Mouse (Mus musculus): ENCODE measurements around the gene Scimp.

Scimp gene

DNA sequence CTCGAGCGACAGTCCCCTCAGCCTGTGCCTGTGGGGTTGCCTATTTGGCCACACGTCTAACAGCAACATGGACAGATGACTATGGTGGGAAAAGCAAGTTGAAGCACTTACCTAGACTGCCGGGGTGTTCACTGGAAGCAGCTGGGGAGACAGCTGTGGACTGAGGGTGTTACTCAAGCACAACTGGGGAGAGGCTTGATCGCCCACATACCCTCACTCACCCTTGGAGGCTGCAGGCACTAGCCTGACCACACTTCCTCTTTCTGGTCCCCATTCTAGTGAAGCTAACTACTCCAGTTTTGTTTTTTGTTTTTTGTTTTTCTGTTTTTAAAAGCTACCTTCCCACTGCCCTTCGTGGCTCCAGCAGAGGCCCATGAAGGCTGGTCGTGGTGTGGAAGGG is at the start of gene Scimp:
Gene Scimp, minus strand, starts transcription at position 222 of the 400 bp plus-strand sequence.
- in situ Hi-C loops (cut with MboI; ENCODE audit: unreplicated experiment in 2 of 2), result loop anchor here (5.0 kb wide), 1 partner anchor 35 kb away; no protein-coding TSS in a partner anchor

DNA sequence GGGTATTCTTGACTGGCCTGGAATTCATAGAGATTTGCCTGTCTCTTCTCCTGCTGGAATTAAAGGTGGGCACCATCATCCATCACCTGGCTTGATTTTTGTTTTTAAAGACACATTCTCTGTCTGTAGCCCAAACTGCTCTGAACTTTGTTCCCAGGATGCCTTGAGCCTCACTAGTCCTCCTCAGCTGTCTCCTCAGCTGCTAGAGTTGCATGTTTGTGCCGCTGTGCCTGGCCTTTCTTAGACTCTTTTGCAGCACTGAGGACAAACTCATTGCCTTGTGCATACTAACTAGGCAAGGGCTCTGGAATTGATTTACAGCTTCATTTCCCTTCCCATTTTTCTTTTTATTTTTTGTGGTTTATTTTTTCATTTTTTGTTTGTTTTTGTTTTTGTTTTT is 48.0 kb upstream of the Scimp start:
- in situ Hi-C loops (cut with MboI; ENCODE audit: unreplicated experiment in 2 of 2), result no loop called here

DNA sequence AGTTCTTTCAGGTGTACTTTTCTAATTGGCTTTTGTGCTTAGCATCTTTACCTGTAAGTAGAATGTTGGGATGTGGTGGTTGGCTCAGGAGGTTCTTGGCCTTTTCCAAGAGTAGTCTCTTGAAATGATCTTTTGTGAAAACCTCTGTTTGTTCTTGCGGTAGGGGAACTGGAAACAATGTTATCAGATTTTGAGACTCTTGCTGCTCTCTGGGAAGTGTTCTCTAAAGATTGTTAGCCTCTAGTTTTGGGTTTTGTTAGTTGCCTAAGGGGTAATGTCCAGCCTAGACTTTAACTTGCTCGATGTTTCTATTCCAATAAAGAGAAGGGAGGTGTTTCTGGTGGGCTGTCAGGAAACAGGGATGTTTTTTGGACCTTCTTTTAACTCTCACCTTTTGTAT is 33.6 kb upstream of the Scimp start:
- in situ Hi-C loops (cut with MboI; ENCODE audit: unreplicated experiment in 2 of 2), result no loop called here

DNA sequence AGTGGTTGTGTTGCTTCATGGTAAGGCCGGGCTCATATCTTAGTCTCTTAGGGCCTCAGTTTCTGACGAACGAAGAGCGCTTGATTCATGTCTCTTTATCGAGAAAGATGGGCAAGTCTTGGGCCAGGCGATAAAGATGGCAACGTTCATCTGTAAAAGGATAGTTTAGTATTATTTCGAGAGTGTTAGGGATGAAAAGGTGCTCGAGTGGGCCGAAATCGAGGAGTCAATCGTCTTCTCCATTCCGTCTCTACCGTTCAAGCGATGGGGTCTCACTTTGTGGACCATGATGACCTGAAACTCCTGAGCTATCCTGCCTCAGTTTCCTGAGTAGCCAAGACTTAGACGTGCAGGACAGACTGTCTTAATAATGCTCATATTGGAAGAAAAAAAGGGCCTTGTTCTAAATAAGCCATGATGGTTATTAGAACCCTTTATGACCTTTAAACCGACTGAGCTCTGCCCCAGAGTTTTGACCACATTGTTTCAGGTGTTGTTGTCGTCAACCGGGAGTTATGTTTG is 33.1 kb upstream of the Scimp start:
- in situ Hi-C loops (cut with MboI; ENCODE audit: unreplicated experiment in 2 of 2), result no loop called here

DNA sequence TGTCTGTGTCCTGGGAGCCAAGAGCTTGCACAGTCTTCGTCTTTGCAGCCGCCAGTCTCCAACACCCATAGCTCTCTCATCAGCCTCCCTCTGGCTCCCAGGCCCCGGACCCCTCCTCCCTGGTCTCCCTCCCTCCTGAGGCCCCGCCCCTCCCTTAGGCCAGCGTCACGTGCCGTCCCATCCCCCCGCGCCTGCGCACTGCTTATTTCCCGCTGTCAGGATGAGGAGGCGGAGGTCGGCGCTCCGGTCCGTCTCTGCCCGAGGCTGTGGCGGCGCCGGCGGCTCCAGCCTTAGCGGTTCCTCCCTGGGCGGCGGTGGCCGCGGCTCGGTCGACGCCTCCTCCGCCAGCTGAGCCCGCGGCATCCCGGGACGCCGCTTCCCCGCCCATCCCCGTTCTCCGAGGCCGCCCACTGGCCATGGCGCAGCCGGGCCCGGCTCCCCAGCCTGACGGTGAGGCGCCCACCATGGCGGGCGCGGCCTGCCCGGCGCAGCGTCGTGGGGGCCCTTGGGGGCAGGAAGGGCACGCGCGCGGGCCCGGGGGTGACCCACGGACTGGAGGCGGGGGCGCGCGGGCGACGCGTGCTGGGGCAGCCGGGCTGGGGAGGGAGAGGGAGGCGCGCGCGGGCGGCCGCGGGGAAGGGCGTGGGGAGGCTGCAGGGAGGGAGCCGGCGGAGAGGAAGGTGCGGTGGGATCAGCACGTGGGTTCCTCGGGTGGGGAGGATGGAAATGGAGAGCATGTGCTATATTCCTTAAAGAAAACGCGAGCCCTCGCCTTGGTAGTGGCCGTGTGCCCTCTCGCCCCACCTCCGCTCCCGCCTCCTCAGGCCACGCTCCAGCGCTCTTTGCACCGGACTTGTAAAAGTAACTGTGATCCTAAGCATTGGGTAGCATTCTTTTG is 32.4 kb upstream of the Scimp start, which contains the start of gene Rabep1:
Gene Rabep1, plus strand, starts transcription at position 220 of the 898 bp plus-strand sequence.
- in situ Hi-C loops (cut with MboI; ENCODE audit: unreplicated experiment in 2 of 2), result no loop called here

DNA sequence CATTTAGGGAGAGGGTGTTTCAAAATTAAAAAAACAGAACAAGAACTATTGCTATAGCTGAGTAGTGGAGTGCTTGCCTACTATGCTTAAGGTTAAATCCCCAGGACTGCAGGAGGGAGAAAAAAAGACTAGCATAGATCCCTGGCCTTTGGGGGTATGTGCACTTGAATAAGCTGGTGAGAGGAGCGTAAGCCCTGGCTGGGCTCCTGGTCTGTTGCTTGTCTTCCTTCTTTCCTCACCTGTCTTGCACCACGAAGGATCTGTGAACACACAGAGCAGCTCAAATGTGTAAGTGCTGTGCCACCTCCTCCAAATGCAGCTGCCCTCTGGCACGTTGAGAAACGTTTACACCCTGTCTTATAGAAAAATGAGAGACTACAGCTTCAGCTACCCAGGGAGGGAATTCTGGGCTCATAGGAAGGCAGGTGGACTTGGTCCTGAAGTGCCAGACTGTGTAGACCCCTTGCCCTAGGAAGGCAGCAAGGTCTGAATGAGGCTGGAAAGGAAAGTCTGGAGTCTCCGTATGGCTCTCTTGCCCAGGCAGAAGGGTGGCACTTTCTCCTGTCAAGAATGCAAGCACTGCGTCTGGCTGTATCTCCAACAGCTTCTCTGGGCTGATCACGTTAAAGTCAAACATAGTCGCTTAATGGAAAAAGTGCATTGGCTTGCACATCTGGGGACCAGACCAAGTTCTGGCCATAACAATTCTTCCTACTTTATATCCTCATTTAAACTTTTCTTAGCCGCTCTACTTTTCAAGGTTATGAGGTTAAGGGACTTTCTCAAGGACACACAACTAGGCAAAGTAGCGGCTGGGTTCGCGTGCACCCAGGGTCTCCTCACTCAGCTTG is 31.5 kb upstream of the Scimp start:
- in situ Hi-C loops (cut with MboI; ENCODE audit: unreplicated experiment in 2 of 2), result no loop called here

DNA sequence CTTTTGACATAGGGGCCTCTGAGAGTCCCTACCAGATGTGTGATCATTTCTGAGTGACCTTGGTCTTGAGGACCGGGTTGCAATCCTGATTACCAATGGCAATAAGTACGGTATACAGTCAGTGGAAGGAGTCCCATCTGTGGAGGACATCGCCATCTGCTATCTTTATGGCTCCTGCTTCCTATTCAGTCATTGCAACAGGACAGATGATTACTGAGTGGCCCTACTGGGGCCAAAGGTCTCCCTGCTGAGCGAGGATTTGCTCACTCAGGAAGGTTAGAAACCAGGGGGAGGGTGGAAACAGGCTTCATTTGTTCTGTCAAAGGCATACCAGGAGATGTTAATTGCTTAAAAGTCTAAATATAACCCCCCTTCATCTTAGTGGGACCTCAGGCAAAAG is 30.6 kb upstream of the Scimp start:
- in situ Hi-C loops (cut with MboI; ENCODE audit: unreplicated experiment in 2 of 2), result no loop called here

DNA sequence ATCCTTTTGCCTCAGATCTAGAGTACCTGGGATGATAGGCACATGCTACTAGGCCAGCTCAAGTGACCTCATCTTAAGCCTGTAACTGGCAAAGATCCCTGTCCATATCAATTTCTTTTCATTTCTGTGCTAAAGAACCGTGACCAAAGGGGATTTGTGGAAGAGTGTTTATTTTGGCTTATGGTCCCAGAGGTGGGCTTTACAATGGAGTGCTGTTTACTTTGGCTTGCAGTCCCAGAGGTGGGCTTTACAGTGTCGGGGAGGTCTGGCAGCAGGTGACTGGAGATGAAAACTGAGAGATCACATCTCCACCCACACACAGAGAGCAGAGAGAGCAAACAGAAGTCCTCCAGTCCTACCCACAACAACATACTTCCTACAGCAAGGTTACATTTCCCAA is 26.2 kb upstream of the Scimp start:
- in situ Hi-C loops (cut with MboI; ENCODE audit: unreplicated experiment in 2 of 2), result no loop called here

DNA sequence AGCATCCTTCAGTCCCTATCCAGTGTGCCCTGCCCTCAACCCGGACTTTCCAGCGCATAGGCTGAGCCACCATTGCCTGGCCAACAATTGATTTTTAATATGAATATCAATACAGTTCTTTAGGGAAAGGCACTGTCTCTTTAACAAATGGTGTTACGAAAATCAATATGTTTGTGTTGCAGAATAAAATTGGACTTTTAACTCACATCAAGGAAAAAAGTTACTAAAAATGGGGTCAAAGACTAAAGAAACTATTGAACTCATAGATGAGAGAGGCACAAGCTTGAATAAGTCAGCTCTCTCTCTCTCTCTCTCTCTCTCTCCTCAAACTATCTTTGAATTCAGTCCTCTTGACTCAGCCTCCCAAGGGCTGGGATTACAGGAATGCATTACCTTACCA is 24.6 kb upstream of the Scimp start:
- in situ Hi-C loops (cut with MboI; ENCODE audit: unreplicated experiment in 2 of 2), result no loop called here

DNA sequence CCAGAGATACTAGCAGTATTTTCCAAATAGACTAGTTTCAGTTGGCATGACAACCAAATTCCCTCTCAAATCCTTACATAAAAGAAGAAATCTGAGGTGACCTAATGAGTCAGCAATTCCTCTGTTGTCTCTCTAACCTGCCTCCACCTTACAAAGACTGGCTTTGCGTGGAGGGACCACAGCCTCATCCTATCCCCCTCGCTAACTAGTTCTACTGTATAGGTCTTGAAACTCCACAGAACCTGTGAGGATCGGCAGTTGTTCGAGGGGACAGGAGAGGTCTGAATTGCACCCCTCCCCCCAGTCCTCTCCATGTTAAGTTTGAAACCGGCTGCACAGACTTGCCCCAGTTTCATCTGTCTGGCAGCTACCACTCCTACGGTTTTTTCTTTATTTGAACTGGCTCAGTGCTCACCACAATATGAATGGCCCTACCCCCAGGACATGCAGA is 23.0 kb upstream of the Scimp start:
- in situ Hi-C loops (cut with MboI; ENCODE audit: unreplicated experiment in 2 of 2), result no loop called here

DNA sequence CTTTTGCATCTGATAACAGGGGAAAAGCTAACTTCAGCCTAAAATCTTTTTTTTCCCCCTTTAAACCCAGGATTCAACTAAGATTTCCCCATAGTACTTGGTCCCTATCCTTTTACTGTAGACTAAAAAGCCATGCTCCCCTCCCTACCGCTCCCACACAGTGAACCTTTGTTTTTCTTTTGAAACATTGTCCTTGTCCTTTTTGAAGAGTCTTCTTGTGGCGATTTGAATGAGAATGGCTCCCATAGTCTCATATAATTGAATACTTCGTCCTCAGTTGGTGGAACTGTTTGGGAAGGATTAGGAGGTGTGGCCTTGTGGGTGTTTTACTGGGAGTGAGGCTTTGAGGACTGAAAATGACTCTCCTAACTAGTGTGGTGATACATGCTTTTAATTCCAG is 21.4 kb upstream of the Scimp start:
- in situ Hi-C loops (cut with MboI; ENCODE audit: unreplicated experiment in 2 of 2), result no loop called here

DNA sequence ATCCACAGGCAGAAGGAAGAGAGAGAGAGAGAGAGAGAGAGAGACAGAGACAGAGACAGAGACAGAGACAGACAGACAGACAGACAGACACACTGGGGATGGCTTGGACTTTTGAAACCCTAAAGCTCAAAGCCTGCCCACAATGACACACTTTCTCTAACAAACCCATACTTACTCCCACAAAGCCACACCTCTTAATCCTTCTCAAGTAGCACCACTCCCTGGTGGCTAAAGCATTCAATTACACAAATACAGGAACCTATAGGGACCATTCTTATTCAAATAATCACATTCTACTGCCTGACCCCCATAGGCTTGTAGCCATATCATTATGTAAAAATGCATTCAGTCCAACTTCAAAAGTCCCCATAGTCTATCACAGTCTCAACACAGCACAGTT is 21.0 kb upstream of the Scimp start:
- in situ Hi-C loops (cut with MboI; ENCODE audit: unreplicated experiment in 2 of 2), result no loop called here

DNA sequence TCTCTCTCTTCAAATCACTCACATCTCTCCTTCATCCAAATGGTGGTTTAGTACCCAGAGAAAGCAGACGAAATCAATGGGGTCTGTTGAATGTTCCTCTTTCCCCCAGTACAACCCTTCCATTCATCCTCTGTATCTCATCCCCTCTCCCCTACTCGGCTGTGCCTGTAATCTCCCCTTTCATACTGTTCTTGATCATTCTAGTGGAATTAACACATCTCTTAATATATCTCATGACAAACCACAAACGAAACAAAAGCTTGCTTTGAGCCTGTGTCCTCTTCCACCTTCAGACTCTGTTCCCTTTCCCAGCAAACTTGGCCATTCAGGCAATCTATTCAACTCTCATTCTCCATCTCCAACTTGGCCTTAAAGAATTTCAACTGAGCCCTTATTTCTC is 18.8 kb upstream of the Scimp start:
- in situ Hi-C loops (cut with MboI; ENCODE audit: unreplicated experiment in 2 of 2), result no loop called here

DNA sequence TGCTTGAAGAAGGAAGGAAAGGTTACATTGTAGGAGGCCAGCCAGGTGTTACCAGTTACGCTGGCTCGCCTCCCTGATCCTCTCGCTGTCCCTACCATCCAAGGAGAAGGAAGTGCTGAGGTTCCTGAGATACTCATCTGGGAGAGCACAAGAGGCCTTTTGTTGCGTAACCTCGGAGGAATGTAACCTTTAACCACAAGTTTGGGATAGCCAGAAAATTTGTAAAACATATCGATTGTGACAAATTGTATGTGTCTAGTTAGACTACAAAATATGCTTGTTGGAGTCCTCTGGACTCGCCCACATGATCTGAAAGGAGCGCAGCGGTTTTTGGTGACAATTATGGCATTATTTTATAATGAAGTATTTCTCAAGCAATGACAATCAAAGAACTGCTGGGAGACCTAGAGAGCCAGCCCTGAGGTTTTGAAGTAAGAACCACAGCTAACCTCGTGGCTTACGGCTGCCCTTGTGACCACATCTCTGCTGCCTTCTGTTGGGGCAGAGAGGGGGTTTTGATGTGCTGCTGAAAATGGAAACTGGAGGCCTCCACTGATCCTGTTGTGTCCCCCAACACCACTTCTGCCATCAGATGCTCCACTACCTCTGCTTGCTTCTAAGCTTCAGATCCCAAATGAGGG is 16.7 kb upstream of the Scimp start:
- in situ Hi-C loops (cut with MboI; ENCODE audit: unreplicated experiment in 2 of 2), result no loop called here

DNA sequence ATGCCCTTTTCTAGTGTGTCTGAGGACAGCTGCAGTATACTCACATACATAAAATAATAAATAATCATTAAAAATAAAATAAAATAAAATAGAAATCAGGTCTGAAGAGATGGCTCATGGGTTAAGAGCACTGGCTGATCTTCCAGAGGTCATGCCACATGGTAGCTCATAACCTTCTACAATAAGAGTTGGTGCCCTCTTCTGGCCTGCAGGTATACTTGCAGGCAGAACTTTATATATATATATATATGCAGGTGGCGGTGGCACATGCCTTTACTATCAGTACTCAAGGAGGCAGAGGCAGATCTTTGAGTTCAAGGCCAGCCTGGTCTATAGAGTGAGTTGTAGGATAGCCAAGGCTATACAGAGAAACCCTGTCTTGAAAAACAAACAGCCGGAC is 13.8 kb upstream of the Scimp start:
- in situ Hi-C loops (cut with MboI; ENCODE audit: unreplicated experiment in 2 of 2), result no loop called here

DNA sequence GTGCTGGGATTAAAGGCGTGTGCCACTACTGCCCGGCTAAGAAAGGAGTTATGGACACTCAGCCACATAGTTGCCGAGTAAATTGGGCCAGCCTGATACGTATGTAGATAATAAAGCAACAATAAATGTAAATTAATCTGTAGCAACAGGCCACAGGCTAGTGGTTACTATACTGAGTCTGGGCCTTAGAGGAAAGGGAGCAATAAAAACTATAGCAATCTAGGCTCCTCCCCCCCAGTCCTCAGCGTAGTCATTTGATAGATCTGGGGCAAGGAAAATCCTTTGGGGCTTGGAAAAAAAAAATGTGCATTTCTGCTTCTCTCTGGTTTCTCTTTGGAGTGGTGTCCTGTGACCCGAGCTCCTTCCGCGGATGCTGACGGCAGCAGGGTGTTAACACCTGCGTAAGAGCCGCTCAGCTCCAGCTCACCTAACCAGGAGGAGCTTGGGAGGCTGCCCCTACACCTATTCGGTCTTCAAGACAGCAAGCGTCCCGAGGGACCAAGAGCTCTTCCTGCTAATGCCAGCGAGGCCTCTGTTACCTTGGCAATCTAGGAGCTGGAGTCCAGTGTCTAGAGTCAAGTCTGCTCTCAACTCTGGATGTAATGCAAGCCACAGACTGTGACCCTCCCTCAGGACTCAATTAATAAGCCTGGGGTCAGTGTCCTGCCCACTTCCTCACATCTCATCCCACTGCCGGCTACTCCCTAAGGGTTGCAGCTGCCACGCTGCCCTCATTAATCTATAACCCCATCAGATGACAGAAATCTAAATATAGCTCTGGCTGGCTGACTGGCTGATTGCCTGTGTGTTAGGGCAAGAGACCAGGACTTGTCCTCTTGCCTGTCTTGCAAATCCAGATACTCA is 9.6 kb upstream of the Scimp start:
- in situ Hi-C loops (cut with MboI; ENCODE audit: unreplicated experiment in 2 of 2), result loop anchor here in 1 of 2 experiments (5.0 kb wide), 1 partner anchor 195 kb away; no protein-coding TSS in a partner anchor

DNA sequence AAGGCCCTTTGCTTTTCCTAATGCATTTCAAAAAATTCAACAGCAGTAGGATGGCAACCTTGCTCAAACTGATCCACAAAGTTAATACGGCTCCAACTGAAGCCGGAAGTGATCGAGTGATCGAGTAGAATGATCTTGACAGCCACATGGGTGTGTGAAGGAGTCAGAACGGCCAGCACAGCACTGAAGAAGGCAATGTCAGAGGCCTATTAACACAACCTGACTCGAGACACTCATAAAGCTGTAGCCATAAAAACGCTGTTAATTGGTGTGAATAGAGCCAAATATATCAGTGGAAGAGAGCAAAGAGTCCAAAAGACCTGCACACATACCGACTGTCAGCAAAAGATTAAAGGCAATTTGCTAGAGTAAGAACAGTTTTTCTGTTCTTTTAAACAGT is 7.7 kb upstream of the Scimp start:
- in situ Hi-C loops (cut with MboI; ENCODE audit: unreplicated experiment in 2 of 2), result loop anchor here in 1 of 2 experiments (5.0 kb wide), 1 partner anchor 193 kb away; no protein-coding TSS in a partner anchor

DNA sequence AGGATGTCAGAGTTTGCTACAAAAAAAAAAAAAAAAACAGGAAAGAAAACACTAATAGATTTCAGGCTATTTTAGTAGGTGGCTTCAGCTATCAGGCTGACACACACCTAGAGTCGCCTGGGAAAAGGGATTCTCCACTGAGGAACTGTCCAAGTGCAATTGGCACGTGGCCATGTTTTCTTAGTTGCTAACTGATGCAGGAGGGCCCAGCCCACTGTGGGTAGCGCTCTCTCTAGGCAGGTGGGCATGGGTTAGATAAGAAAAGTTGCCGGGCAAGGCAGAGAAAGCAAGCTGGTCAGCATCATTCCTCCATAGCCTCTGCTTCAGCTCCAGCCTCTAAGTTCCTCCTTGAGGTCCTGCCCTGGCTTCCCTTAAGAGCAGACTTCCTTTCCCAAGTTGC is 4.4 kb upstream of the Scimp start:
- in situ Hi-C loops (cut with MboI; ENCODE audit: unreplicated experiment in 2 of 2), result no loop called here

DNA sequence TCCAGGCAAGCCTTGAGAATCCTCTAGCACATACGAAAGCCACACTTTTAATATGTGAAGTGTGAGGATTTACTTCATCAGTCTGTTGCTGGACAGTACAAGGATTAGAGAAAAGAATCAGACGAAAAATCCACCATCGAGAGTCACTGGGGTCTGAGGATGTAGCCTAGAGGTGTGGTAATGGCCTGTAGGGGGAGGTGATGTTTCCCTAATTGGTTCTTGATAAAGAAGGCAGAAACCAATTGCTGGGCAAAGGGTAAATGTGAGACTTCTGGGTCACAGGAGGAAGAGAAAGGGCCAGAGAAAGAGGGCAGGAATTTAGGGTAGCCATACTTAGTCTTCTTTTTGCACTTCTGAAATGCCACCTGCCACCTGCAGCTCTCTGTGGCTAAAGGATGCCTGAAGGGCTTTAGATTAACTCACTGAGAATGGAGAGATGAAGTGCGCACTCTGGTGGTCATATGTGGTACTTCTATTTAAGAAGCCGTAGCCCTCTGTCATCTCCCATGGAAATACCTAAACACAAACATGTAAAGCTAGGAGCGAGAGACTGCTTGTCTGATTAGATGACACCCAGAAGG is 3.2 kb upstream of the Scimp start:
- in situ Hi-C loops (cut with MboI; ENCODE audit: unreplicated experiment in 2 of 2), result no loop called here

Measured in v-Abl transformed pro-B cells (cell line).